Mouse (Mus musculus): ENCODE results near the gene Slc10a4. TPM values are rescaled to one million over a fixed set of nuclear protein-coding genes. Genes with fewer than 3 reads are reported as not detected.
A peak's percentile ranks its signal among the peaks of the same experiment; 100 is the strongest.
"Not testable (repeated sequence)": the region's sequence is repeated elsewhere in the genome, so short reads cannot be mapped to it uniquely, and the experiment has no call there.

Slc10a4 gene
- polyA plus RNA-seq, 1 experiment from 2014 or later: 14.4 TPM

DNA sequence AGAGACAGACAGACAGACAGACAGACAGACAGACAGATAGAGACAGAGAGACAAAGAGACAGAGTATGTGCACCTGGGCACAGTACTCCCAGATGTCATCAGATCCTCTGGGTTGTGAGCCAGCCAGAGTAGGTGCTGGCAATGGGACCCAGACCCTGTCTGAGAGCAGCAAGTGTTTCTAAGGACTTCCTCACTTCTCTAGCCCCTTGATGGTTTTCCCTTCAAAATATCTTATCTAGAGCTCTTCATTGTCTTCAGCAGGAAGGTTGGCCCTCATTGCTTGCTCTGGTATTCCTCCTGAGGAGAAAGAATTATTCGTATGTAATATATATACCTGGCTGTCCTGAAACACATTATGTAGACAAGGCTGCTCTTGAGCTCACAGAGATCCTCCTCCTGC lies 14.2 kb upstream of the Slc10a4 start:
- WGBS: 85% methylated on average over 1 of the region's 1 CpGs
- peaks cover 18% of the 10 kb centered on the region for H3K4me1 ChIP-seq
- no peak overlapping the region for H3K27ac ChIP-seq
- no peak overlapping the region for H3K4me2 ChIP-seq
- ATAC-seq: no peak
- no peaks in the 10 kb centered on the region for H3K36me3 ChIP-seq (ENCODE audit: poor library complexity, severe bottlenecking)
- no peak overlapping the region for H3K4me3 ChIP-seq
- H3K9me3 ChIP-seq (replicated peaks): no peaks in the 10 kb centered on the region
- H3K27me3 ChIP-seq: no peaks in the 10 kb centered on the region
- H3K9ac ChIP-seq: no peak overlapping the region

DNA sequence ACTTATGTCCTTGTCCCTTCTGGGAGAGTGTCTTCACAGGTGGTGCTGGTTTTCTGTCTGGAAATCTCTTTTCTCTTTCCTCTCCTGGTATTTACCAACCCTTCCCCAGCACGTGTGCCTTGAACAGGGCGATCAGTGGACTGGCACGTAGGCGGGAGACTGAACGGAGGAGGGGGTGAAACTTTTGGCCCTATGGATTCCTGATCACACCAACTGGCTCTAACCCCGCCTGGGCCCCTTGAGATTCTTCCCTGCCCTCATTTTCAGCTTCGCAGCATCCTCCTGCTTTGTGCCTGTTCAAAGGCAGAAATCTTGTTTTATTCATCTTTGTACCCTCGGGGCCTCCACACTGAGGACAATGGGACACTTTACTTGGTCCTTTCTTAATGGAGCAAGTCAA lies 12.3 kb upstream of the Slc10a4 start:
- no peaks in the 10 kb centered on the region for H3K27me3 ChIP-seq
- H3K4me2 ChIP-seq: no peak overlapping the region
- ATAC-seq: no peak
- peaks cover 18% of the 10 kb centered on the region for H3K4me1 ChIP-seq
- H3K9me3 ChIP-seq (replicated peaks): no peaks in the 10 kb centered on the region
- H3K36me3 ChIP-seq (ENCODE audit: poor library complexity, severe bottlenecking): no peaks in the 10 kb centered on the region
- H3K4me3 ChIP-seq: no peak overlapping the region
- no peak overlapping the region for H3K27ac ChIP-seq
- WGBS: 30% methylated on average over 8 of the region's 8 CpGs
- no peak overlapping the region for H3K9ac ChIP-seq

DNA sequence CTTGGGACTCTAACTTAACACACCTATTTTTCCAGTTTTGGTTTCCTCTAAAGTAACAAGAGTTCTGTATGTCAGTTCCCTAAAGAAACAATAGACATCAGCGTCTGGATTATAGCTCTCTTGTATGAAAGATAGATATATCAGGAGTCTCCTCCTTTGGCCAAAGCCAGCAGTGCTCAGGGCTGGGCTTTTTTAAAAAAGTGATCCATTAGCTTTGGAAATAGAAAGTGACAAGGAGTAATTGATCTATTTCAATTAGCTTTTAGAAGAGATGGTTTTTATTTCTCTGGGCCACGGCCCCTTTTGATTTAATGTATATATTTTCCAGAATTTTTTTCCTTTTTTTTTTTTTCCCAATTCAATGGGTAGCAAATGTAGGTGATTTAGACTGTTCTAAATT lies 11.8 kb upstream of the Slc10a4 start:
- Histone ChIP-seq H3K9ac (no peak overlapping the region), H3K4me1 (peaks cover 16% of the 10 kb centered on the region), H3K4me2 (no peak overlapping the region), H3K27me3 (no peaks in the 10 kb centered on the region), H3K36me3 (ENCODE audit: poor library complexity, severe bottlenecking) (no peaks in the 10 kb centered on the region), H3K9me3 (replicated peaks) (no peaks in the 10 kb centered on the region), H3K27ac (no peak overlapping the region), H3K4me3 (no peak overlapping the region)
- WGBS: 65% methylated on average over 2 of the region's 2 CpGs
- ATAC-seq: no peak

DNA sequence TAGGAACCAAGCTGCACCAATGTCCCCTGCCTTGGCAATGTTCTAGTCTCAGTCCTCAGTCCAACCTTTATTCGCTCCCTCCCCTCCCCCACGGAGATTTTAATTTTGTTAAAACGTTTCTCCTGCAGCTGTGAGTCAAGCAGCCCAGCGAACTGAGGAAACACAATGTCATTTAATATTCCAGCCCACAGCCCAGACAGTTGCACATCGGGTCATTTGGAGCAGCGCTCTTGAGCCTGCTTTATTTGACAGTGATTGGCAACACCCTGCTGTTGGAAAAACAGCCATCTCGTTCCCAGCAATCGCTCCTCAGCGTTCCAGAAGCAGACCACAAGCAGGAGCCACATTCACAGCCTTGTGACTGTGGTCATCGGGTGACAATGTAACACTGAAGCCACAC lies 11.3 kb upstream of the Slc10a4 start:
- peak overlapping the region; percentile 23; the same call in 1 of the 2 replicates for H3K4me2 ChIP-seq
- H3K27me3 ChIP-seq: no peaks in the 10 kb centered on the region
- no peak overlapping the region for H3K27ac ChIP-seq
- ATAC-seq: peak; percentile 45; the same call in 1 of the 2 replicates
- WGBS: 21% methylated on average over 10 of the region's 10 CpGs
- H3K36me3 ChIP-seq (ENCODE audit: poor library complexity, severe bottlenecking): no peaks in the 10 kb centered on the region
- 0 out of 2 replicates have a peak overlapping the region, but pooled peaks have one; percentile 8 for H3K9ac ChIP-seq
- H3K9me3 ChIP-seq (replicated peaks): no peaks in the 10 kb centered on the region
- H3K4me1 ChIP-seq: peaks cover 14% of the 10 kb centered on the region
- no peak overlapping the region for H3K4me3 ChIP-seq

DNA sequence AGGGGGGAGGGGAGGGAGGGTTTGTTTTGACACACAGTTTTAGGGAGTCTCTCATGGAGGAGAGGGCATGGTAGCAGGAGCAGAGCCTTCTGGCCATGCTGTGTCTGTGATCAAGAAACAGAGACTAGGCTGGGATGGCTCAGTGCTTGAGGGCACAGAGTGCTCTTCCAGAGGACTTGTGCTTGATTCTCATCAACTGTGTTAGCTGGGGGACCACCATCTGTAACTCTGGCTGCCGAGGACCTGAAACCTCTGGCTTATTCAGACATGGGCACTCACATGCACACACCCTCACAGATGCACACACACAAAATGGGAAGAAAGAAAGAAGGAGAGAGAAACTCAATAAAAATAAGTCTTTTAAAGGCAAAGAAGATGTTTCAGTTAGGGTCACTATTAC lies 8.1 kb upstream of the Slc10a4 start:
- not testable (repeated sequence) for H3K9ac ChIP-seq; H3K9me3 ChIP-seq (replicated peaks); H3K4me2 ChIP-seq; ATAC-seq; H3K4me3 ChIP-seq; H3K27me3 ChIP-seq; H3K36me3 ChIP-seq (ENCODE audit: poor library complexity, severe bottlenecking); H3K27ac ChIP-seq
- H3K4me1 ChIP-seq: peaks cover 14% of the 10 kb centered on the region
- 93% methylated on average over 1 of the region's 1 CpGs for WGBS

DNA sequence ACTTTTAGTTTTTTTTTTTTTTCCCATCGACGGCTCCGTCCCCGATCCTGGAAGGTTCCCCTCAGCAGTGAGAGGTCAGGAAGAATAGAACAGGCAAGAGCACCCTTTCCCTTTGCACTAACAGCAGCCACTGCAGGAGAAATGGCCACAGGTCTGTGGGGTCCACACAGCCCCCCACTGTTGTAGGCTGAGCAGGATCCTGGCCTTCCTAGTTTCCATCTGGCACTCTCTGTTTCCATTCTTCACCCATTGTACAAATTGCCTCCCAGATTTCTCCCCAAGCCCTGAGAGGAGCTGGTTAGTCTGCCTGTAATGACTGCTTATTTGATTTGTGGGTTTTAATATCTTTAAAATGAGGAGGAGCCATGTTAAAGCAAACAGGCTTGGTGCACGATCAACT lies 2.6 kb upstream of the Slc10a4 start:
- H3K4me1 ChIP-seq: peaks cover 6% of the 10 kb centered on the region; the same call in 1 of the 2 replicates
- H3K36me3 ChIP-seq (ENCODE audit: poor library complexity, severe bottlenecking): no peaks in the 10 kb centered on the region
- no peak overlapping the region for H3K4me3 ChIP-seq
- H3K9ac ChIP-seq: no peak overlapping the region
- H3K27me3 ChIP-seq: peaks cover 26% of the 10 kb centered on the region
- no peak overlapping the region for H3K4me2 ChIP-seq
- no peak overlapping the region for H3K27ac ChIP-seq
- WGBS: 88% methylated on average over 5 of the region's 5 CpGs
- ATAC-seq: no peak
- no peaks in the 10 kb centered on the region for H3K9me3 ChIP-seq (replicated peaks)

DNA sequence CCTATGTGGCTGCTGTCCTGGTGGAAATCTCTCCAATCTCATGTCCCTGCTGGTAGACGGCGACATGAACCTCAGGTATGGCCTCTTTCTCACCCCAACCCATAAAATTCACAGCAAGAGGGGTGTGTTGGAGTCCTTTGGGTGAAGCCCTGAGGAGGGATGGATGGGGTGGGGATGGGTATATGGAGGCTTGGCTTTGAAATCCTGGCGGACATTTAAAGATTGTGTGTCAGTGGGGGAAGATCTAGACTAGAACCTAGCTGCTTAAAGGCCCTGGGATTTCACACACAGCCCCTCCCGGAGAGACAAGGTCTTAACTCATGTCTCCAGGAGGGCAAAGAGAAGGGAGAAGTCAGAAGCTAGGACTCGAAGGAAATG lies 888 bp downstream of the Slc10a4 start:
- no peaks in the 10 kb centered on the region for H3K36me3 ChIP-seq (ENCODE audit: poor library complexity, severe bottlenecking)
- ATAC-seq: no peak

DNA sequence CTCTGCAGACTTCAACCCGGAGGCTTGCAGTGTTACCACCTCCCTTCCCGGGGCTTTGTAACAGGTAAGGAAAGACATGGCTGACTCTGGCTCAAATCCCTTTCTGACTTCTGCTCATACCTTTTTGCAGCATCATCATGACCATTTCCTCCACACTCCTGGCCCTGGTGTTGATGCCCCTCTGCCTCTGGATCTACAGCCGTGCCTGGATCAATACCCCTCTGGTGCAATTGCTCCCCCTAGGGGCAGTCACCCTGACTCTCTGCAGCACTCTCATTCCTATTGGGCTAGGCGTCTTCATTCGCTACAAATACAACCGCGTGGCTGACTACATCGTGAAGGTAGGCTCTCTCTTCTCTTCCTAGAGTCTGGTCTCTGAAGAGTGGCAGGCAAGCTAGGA lies 1.5 kb downstream of the Slc10a4 start:
- H3K4me3 ChIP-seq; H3K36me3 ChIP-seq (ENCODE audit: poor library complexity, severe bottlenecking); H3K27ac ChIP-seq; H3K9ac ChIP-seq; H3K9me3 ChIP-seq (replicated peaks); ATAC-seq; H3K4me1 ChIP-seq; H3K4me2 ChIP-seq: not testable (repeated sequence)
- 29% methylated on average over 8 of the region's 8 CpGs for WGBS
- H3K27me3 ChIP-seq: peaks cover 35% of the 10 kb centered on the region

More for the DNA sequence above, 888 bp downstream of the Slc10a4 start:
- peaks cover 6% of the 10 kb centered on the region; the same call in 1 of the 2 replicates for H3K4me1 ChIP-seq
- H3K4me2 ChIP-seq: peak overlapping the region; percentile 62
- H3K9me3 ChIP-seq (replicated peaks): no peaks in the 10 kb centered on the region
- H3K27me3 ChIP-seq: peaks cover 29% of the 10 kb centered on the region
- H3K9ac ChIP-seq: no peak overlapping the region
- no peak overlapping the region for H3K27ac ChIP-seq
- H3K4me3 ChIP-seq: peak overlapping the region; percentile 41
- WGBS: 50% methylated on average over 5 of the region's 5 CpGs

DNA sequence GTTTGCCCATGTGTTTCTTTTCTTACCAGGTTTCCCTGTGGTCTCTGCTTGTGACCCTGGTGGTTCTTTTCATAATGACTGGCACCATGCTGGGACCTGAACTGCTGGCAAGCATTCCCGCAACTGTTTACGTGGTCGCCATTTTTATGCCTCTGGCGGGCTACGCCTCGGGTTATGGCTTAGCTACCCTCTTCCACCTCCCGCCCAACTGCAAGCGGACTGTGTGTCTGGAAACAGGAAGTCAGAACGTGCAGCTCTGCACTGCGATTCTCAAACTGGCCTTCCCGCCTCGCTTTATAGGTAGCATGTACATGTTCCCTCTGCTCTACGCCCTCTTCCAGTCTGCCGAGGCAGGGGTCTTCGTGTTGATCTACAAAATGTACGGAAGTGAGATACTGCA lies 5.1 kb downstream of the Slc10a4 start:
- H3K27me3 ChIP-seq: peaks cover 46% of the 10 kb centered on the region
- H3K4me2 ChIP-seq; H3K27ac ChIP-seq; H3K36me3 ChIP-seq (ENCODE audit: poor library complexity, severe bottlenecking); H3K9ac ChIP-seq; H3K4me3 ChIP-seq; H3K4me1 ChIP-seq; H3K9me3 ChIP-seq (replicated peaks); ATAC-seq: not testable (repeated sequence)
- WGBS: 90% methylated on average over 15 of the region's 16 CpGs

DNA sequence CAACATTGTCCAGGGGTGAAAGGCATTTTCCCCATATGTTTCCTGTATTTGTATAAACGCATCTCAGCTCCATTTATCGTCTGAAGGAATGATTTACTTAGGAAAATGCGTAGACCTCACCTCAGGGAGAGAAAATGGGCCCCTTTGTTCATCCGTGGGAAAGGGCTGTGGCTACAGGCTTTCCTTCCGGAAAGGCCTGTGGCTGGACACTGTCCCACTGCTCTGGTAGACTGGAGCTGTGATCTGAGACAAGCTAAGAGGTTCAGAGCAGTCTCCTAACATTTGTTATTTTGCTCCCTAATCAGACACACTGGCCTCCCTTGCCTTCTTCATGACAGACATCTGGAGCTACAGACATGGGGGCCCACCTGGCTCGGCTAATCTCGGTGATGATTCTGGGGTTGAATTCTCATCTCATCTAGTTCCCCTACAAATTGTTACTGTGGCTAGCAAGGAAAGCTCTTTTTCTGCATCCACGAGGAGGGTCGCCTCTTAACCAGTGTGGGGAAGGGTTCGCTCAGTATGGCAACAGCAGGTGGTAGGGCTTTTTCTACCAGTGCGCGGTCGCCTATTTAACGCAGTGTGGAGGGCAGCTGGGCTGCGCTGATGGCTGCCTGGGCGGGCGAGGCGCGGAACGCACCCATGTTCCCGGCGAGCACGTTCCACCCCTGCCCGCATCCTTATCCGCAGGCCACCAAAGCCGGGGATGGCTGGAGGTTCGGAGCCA lies 6.4 kb downstream of the Slc10a4 start:
- ATAC-seq: peak; percentile 76
- peak overlapping the region; percentile 72 for H3K4me2 ChIP-seq
- H3K27ac ChIP-seq; H3K4me1 ChIP-seq; H3K9me3 ChIP-seq (replicated peaks); H3K36me3 ChIP-seq (ENCODE audit: poor library complexity, severe bottlenecking): not testable (repeated sequence)
- H3K27me3 ChIP-seq: peaks cover 33% of the 10 kb centered on the region
- H3K4me3 ChIP-seq: peak overlapping the region; percentile 42
- H3K9ac ChIP-seq: 0 out of 2 replicates have a peak overlapping the region, but pooled peaks have one; percentile 16
- WGBS: 23% methylated on average over 23 of the region's 27 CpGs

DNA sequence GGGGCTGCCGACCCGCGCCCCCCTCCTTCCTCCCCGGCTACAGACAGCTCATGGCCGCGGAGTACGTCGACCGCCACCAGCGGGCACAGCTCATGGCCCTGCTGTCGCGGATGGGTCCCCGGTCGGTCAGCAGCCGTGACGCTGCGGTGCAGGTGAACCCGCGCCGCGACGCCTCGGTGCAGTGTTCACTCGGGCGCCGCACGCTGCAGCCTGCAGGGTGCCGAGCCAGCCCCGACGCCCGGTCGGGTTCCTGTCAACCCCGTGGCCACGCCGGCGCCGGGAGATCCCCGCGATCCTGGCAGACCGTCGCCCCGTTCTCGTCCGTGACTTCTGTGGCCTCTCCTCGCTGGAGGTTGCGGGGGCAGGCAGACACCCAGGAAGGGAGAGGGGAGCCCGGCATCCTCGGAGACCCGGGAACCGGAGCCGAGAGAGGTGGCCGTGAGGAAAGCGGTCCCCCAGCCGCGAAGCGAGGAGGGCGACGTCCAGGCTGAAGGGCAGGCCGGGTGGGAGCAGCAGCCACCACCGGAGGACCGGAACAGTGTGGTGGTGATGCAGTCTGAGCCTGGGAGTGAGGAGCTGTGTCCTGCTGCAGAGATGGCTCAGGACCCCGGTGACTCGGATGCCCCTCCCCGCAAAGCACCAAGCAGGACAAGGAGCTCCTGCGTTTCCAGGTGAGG lies 7.1 kb downstream of the Slc10a4 start:
- Histone ChIP-seq H3K27me3 (peaks cover 26% of the 10 kb centered on the region), H3K9ac (peak overlapping the region; percentile 53), H3K4me2 (peak overlapping the region; percentile 72), H3K4me3 (peak overlapping the region; percentile 42)
- ATAC-seq: peak; percentile 72
- not testable (repeated sequence) for H3K36me3 ChIP-seq (ENCODE audit: poor library complexity, severe bottlenecking); H3K27ac ChIP-seq; H3K9me3 ChIP-seq (replicated peaks); H3K4me1 ChIP-seq
- WGBS: 2% methylated on average over 37 of the region's 65 CpGs

DNA sequence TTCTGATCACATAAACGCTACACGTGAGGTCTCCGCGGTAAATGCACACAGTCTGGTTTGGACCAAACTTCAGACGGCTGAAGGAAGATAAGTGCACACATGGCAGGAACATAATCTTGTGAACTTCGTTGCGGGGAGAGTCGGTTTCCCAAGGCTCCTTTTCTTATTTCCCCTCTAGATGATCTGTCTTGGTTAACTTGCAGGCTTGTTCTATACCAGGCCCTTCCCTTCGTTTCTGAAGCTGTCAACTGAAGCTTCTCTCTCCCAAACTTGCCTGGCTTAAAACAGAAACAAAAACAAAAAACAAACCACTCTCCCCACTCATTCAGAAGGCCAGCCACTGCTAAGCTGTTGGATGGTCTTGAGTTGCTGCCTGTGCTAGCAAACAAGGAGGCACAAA lies 8.1 kb downstream of the Slc10a4 start:
- WGBS: 53% methylated on average over 9 of the region's 9 CpGs
- no peak overlapping the region for H3K9ac ChIP-seq
- no peaks in the 10 kb centered on the region for H3K9me3 ChIP-seq (replicated peaks)
- ATAC-seq: no peak
- H3K4me2 ChIP-seq: no peak overlapping the region
- H3K27ac ChIP-seq: no peak overlapping the region
- H3K27me3 ChIP-seq: peaks cover 26% of the 10 kb centered on the region
- H3K36me3 ChIP-seq (ENCODE audit: poor library complexity, severe bottlenecking): no peaks in the 10 kb centered on the region
- H3K4me3 ChIP-seq: no peak overlapping the region
- H3K4me1 ChIP-seq: peaks cover 6% of the 10 kb centered on the region

Measured in forebrain, embryonic 13.5 days (tissue).